Mouse (Mus musculus) midbrain, embryonic 11.5 days (tissue): Measurements from ENCODE around the gene Clstn2. TPM values are rescaled to one million over a fixed set of nuclear protein-coding genes. Genes with fewer than 3 reads are reported as not detected.

ENCODE experiments used
- ATAC-seq: fragments of 200-750 bp; cut with Nextera tagmentation; 2 replicates; pipeline ENCODE4 v1.8.0; 2017; ENCODE audit warnings: moderate TSS enrichment, moderate library complexity; ENCODE audit not compliant: low FRiP score
- DNase-seq: peaks from one replicate; pipeline ENCODE4 v3.0.0; 2015; ENCODE audit warnings: low spot score; ENCODE audit errors: missing footprints
- H3K27ac ChIP-seq: fragments of 300-500 bp; sonication (generic); 2 replicates; pipeline ENCODE4 v1.5.1; 2014; ENCODE audit warnings: low read depth, low read length
- H3K27me3 ChIP-seq: fragments of 300-500 bp; sonication (generic); 2 replicates; pipeline ENCODE4 v1.6.1; 2014; ENCODE audit warnings: mild to moderate bottlenecking, low read length, moderate library complexity, mixed read lengths; ENCODE audit not compliant: control insufficient read depth, insufficient read depth
- H3K36me3 ChIP-seq: fragments of 300-500 bp; sonication (generic); 2 replicates; pipeline ENCODE4 v1.6.1; 2014; ENCODE audit warnings: mild to moderate bottlenecking, low read length, moderate library complexity, mixed read lengths; ENCODE audit not compliant: control insufficient read depth, insufficient read depth
- H3K4me1 ChIP-seq: fragments of 300-500 bp; sonication (generic); 2 replicates; pipeline ENCODE4 v1.6.1; 2014; ENCODE audit warnings: low read length; ENCODE audit not compliant: control insufficient read depth, insufficient read depth
- H3K4me2 ChIP-seq: fragments of 300-500 bp; sonication (generic); 2 replicates; pipeline ENCODE4 v1.6.1; 2014; ENCODE audit warnings: mild to moderate bottlenecking, moderate library complexity
- H3K4me3 ChIP-seq: fragments of 300-500 bp; sonication (generic); 2 replicates; pipeline ENCODE4 v1.5.1; 2014; ENCODE audit warnings: low read depth, low read length
- H3K9ac ChIP-seq: fragments of 300-500 bp; sonication (generic); 2 replicates; pipeline ENCODE4 v1.6.1; 2014; ENCODE audit warnings: low read length
- H3K9me3 ChIP-seq: fragments of 300-500 bp; sonication (generic); 2 replicates; pipeline ENCODE4 v1.6.1; 2016; ENCODE audit warnings: low read length; ENCODE audit not compliant: control insufficient read depth
- WGBS: fragments of 180-500 bp; shearing (Covaris S2); extraction: QIAGEN DNeasy Blood & Tissue Kit; methylation state at CpG from one replicate; pipeline ENCODE4 v1.1.7; 2014; 5-methylcytosine and 5-hydroxymethylcytosine counted together
- polyA plus RNA-seq: library from polyadenylated mRNA; unstranded; fragments of >200 nt; fragmentation: Nextera tagmentation; extraction: Ambion mirVana; gene quantifications from 2 replicates; pipeline ENCODE4 v1.2.1, GENCODE M21; 2014

Gene Clstn2
- polyA plus RNA-seq, 1 experiment from 2014 or later = 1.6 TPM

GRCm38 (mm10) chr9:97685664-97686063 lies 347.3 kb downstream of the Clstn2 start:
- Histone ChIP-seq H3K9me3 (no peaks in the 10 kb centered on the region), H3K4me1 (no peaks in the 10 kb centered on the region), H3K27ac (no peak overlapping the region), H3K27me3 (no peaks in the 10 kb centered on the region), H3K9ac (no peak overlapping the region), H3K4me2 (no peak overlapping the region), H3K4me3 (no peak overlapping the region), H3K36me3 (no peaks in the 10 kb centered on the region)
- no peak for ATAC-seq
- no peak for DNase-seq
- whole genome bisulfite sequencing = 71% methylated on average over 4 of the region's 4 CpGs

- no peak overlapping the region for H3K4me2 ChIP-seq
- H3K36me3 ChIP-seq = no peaks in the 10 kb centered on the region
- H3K9ac ChIP-seq = no peak overlapping the region
- no peaks in the 10 kb centered on the region for H3K9me3 ChIP-seq
- ATAC-seq (no peak), DNase-seq (no peak)
- H3K4me3 ChIP-seq = no peak overlapping the region
- H3K4me1 ChIP-seq = no peaks in the 10 kb centered on the region
- H3K27ac ChIP-seq = no peak overlapping the region
- no peaks in the 10 kb centered on the region; the same call in 1 of the 2 replicates for H3K27me3 ChIP-seq
Observed at GRCm38 (mm10) chr9:97679878-97680277, 353.1 kb downstream of the Clstn2 start.

- Histone ChIP-seq H3K4me2 (no peak overlapping the region), H3K36me3 (no peaks in the 10 kb centered on the region), H3K9me3 (no peaks in the 10 kb centered on the region), H3K9ac (no peak overlapping the region), H3K4me1 (no peaks in the 10 kb centered on the region), H3K4me3 (no peak overlapping the region), H3K27me3 (no peaks in the 10 kb centered on the region; the same call in 1 of the 2 replicates), H3K27ac (no peak overlapping the region)
- DNase-seq (no peak), ATAC-seq (no peak)
- WGBS = 86% methylated on average over 4 of the region's 4 CpGs
Observed at GRCm38 (mm10) chr9:97679106-97679505, 353.9 kb downstream of the Clstn2 start.

GRCm38 (mm10) chr9:97677075-97677474 lies 355.9 kb downstream of the Clstn2 start:
- Histone ChIP-seq H3K27ac (no peak overlapping the region), H3K4me1 (peaks cover 8% of the 10 kb centered on the region; the same call in 1 of the 2 replicates), H3K4me2 (no peak overlapping the region), H3K4me3 (no peak overlapping the region), H3K36me3 (no peaks in the 10 kb centered on the region), H3K27me3 (no peaks in the 10 kb centered on the region; the same call in 1 of the 2 replicates), H3K9me3 (no peaks in the 10 kb centered on the region), H3K9ac (no peak overlapping the region)
- DNase-seq (no peak), ATAC-seq (no peak)
- 76% methylated on average over 3 of the region's 3 CpGs for WGBS

- WGBS = 7% methylated on average over 5 of the region's 5 CpGs
- Histone ChIP-seq H3K4me3 (no peak overlapping the region), H3K4me2 (no peak overlapping the region), H3K4me1 (peaks cover 10% of the 10 kb centered on the region; the same call in 1 of the 2 replicates), H3K36me3 (no peaks in the 10 kb centered on the region), H3K27me3 (no peaks in the 10 kb centered on the region; the same call in 1 of the 2 replicates), H3K9me3 (no peaks in the 10 kb centered on the region), H3K9ac (no peak overlapping the region), H3K27ac (no peak overlapping the region)
- ATAC-seq (peak; percentile 39; the same call in 1 of the 2 replicates), DNase-seq (peak; percentile 86)
Observed at GRCm38 (mm10) chr9:97672681-97673080, 360.3 kb downstream of the Clstn2 start.

- Histone ChIP-seq H3K4me1 (peaks cover 10% of the 10 kb centered on the region; the same call in 1 of the 2 replicates), H3K4me2 (no peak overlapping the region), H3K36me3 (no peaks in the 10 kb centered on the region), H3K9me3 (no peaks in the 10 kb centered on the region), H3K4me3 (no peak overlapping the region), H3K9ac (no peak overlapping the region), H3K27ac (no peak overlapping the region), H3K27me3 (no peaks in the 10 kb centered on the region; the same call in 1 of the 2 replicates)
- ATAC-seq = peak; percentile 74
- 0% methylated on average over 1 of the region's 1 CpGs for WGBS
- peak; percentile 84 for DNase-seq
Observed at GRCm38 (mm10) chr9:97672224-97672623, 360.8 kb downstream of the Clstn2 start.

DNA sequence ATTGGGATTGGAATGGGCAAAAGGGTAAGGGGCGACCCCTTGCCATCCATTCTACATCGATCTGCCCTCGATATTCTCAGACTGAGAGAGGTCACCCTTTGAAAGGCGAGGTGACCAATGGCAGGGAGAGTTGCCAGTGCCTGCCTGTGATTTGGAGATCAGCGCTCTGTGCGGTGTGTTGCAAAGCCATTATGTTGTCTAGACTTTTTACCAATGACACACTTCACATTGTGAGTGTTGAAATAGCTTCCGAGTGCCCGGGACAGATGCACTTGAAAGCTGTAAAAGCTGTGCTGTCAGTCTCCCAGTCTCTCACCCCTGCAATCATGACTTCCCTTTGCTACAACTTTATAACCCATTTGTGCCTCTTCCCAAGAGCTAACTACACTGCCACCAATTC lies 362.3 kb downstream of the Clstn2 start:
- H3K27ac ChIP-seq = no peak overlapping the region
- no peaks in the 10 kb centered on the region; the same call in 1 of the 2 replicates for H3K27me3 ChIP-seq

DNA sequence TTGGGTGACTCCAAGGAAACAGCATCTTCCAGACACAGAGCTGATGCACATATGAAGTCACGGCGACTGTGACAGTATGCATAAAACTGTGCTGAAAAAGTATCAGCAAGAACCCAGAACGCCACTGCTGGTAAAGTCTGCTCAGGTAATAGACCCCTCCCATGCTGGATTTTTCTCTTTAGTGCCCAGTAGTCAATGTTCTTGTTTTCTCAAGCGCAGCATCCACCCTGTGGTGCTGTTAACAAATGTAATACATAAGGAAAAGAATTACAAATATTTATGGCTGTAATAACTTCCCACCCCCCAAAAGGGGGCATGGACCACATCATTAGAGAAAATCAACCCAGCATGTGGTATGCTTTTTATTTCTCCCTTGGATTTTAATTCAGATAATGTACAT lies 372.0 kb downstream of the Clstn2 start:
- 88% methylated on average over 4 of the region's 4 CpGs for WGBS
- Histone ChIP-seq H3K27me3 (no peaks in the 10 kb centered on the region), H3K9me3 (no peaks in the 10 kb centered on the region), H3K27ac (no peak overlapping the region), H3K9ac (no peak overlapping the region), H3K4me1 (no peaks in the 10 kb centered on the region), H3K36me3 (no peaks in the 10 kb centered on the region), H3K4me2 (no peak overlapping the region), H3K4me3 (no peak overlapping the region)
- ATAC-seq (no peak), DNase-seq (no peak)

More for the DNA sequence above, 362.3 kb downstream of the Clstn2 start:
- DNase-seq (no peak), ATAC-seq (no peak)
- Histone ChIP-seq H3K9me3 (no peaks in the 10 kb centered on the region), H3K4me1 (peaks cover 10% of the 10 kb centered on the region; the same call in 1 of the 2 replicates), H3K4me2 (no peak overlapping the region), H3K36me3 (no peaks in the 10 kb centered on the region), H3K9ac (no peak overlapping the region), H3K4me3 (no peak overlapping the region)
- WGBS = 66% methylated on average over 8 of the region's 8 CpGs

DNA sequence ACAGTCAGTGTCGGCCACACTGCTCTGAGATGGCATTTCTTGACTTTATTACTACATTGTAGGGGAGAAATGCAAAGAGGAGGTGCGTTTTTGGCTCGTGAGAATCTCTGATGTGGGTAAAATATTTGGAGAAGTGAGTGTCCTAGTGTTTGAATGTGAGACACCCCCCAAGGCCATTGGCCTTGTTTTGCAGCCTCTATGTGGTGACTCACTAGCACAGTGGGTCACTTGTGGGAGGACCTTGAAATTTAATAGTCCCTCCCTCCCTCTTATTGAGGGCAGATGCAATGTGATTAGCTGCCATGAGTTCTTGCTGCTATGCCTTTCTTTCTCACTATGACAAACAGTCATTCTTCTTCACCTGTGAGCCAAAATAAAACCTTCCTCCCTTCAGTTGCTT lies 374.2 kb downstream of the Clstn2 start:
- no peaks in the 10 kb centered on the region for H3K27me3 ChIP-seq
- ATAC-seq (no peak), DNase-seq (no peak)
- 85% methylated on average over 3 of the region's 3 CpGs for WGBS
- H3K4me3 ChIP-seq = no peak overlapping the region
- H3K9me3 ChIP-seq = no peaks in the 10 kb centered on the region
- no peaks in the 10 kb centered on the region for H3K4me1 ChIP-seq
- no peak overlapping the region for H3K4me2 ChIP-seq
- no peak overlapping the region for H3K27ac ChIP-seq
- no peaks in the 10 kb centered on the region for H3K36me3 ChIP-seq
- no peak overlapping the region for H3K9ac ChIP-seq
